Mouse (Mus musculus) lung, postnatal 25 days (tissue): ENCODE results near the gene Fkbp2.

ENCODE experiments used
- DNase-seq: peaks from one replicate; pipeline ENCODE4 v3.0.0; 2022; ENCODE audit warnings: low spot score

Gene Fkbp2

DNA sequence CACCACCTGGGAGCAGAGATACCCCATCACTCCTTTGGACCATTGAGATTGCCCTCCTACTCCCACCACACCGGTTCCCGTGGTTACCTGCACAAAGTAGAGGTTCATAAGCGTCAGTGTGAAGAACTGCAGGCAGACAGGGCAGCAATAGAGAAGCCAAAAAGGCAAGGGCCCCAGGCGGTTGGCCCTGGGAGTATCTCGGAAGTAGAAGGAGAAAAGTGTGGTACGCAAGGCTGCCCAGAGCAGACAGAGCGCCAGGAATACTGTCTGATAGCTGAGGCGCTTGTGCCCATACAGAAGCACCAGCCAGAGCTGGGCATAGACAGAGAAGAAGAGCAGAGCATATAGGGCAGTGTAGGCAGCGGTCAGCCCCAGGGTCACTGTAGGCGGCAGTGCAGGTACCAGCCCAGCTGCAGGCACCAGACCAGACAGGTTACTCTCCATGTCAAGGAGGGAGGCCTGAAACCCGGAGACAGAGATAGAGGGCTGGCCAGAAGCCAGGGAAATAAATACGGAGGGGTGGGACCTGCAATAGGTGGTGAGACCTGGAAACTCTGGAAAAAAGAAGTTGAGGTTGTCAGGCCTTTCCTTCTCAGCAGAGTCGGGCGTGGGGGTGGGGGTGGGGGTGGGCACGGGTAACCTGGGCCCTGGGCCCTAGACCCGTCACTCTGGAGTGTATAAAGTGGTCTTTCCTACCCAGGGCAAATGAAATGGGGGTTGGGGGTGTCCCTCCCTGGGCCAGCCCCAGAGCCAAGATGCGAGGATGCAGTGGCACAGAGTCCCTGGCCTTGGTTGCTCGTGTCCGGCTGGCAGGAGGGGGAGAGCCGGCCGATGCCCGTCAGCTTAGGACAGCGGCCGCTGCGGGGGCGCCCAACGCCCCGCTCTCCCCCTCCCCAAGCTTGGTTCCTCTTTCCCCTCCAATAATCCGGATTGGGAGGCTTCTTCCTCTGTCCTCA lies 39.6 kb downstream of the Fkbp2 start:
- no peak for DNase-seq

- no peak for DNase-seq
These were observed 40.9 kb downstream of the Fkbp2 start for GRCm38 (mm10) chr19:6939106-6940002.

- no peak for DNase-seq
These were observed 42.5 kb downstream of the Fkbp2 start for GRCm38 (mm10) chr19:6937541-6938465.

- no peak for DNase-seq
These were observed 44.0 kb downstream of the Fkbp2 start for GRCm38 (mm10) chr19:6936299-6936698.

- no peak for DNase-seq
These were observed 45.9 kb downstream of the Fkbp2 start, which contains the start of gene Kcnk4 for GRCm38 (mm10) chr19:6934195-6934977. Gene Kcnk4 (minus strand): TSS chr19:6934515.

GRCm38 (mm10) chr19:6933436-6934194 lies 46.7 kb downstream of the Fkbp2 start:
- DNase-seq: no peak

- no peak for DNase-seq
These were observed 47.2 kb downstream of the Fkbp2 start for GRCm38 (mm10) chr19:6933102-6933435.

DNA sequence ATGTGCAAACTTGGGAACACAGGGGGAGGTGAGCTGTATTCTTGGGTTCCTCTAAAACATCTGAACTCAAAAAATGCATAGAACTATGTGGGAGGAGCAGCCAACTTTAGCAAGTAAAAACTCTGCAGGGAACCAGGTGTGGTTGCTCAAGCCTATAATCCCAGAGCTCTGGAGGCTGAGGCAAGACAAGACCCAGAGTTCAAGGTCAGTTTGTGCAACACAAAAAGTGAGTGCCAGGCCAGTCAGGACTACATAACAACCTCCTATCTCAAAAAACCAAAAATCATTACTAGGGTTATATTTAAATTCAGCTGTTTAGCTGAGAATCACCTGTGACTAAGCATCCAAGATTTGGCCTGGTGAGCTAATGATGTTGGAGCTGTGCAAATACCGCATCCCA lies 48.3 kb downstream of the Fkbp2 start:
- DNase-seq: no peak

GRCm38 (mm10) chr19:6931002-6931401 lies 49.3 kb downstream of the Fkbp2 start:
- DNase-seq: no peak

DNA sequence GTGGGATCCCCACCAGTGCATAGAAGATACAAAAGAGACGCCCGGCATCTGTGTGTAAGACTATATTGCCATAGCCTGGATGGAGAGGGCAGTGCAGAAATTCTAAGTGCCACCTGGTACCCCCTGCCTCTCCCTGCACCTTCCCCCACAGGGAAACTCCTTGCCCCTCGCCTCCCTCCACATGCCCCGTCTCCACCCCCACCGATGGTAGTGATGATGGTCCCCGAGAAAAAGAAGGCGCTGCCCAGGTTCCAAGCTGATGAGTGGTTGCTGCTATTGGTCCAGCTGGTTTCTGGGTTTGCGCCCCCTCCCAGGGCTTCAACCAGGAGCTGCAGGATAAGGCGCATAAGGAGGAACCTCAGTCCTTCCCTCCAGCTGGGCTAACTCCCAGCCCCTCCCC lies 52.2 kb downstream of the Fkbp2 start:
- no peak for DNase-seq
